Mouse (Mus musculus): ENCODE measurements around the gene Bco2. TPM values are rescaled to one million over a fixed set of nuclear protein-coding genes. Genes with fewer than 3 reads are reported as not detected.

Bco2 gene
- polyA plus RNA-seq, 1 experiment from 2014 or later: 4.7 TPM

- H3K27ac ChIP-seq (replicated peaks): no peak overlapping the region
- no peaks in the 10 kb centered on the region for H3K27me3 ChIP-seq (ENCODE audit: control insufficient read depth, insufficient read depth, low read length)
- no peak overlapping the region for H3K9ac ChIP-seq (ENCODE audit: low read length)
- no peaks in the 10 kb centered on the region for H3K4me1 ChIP-seq (replicated peaks; ENCODE audit: control insufficient read depth, insufficient read depth)
- ATAC-seq (ENCODE audit: low FRiP score, low TSS enrichment): no peak
- no peaks in the 10 kb centered on the region for H3K36me3 ChIP-seq (ENCODE audit: control insufficient read depth, insufficient read depth, low read length)
- no peak overlapping the region for H3K4me3 ChIP-seq (ENCODE audit: low read depth, low read length)
- DNase-seq (ENCODE audit: low spot score): no peak
- whole genome bisulfite sequencing: 44% methylated on average over 4 of the region's 4 CpGs
- no peak overlapping the region for H3K4me2 ChIP-seq (replicated peaks; ENCODE audit: low read depth)
- H3K9me3 ChIP-seq (ENCODE audit: control insufficient read depth, low read length): no peaks in the 10 kb centered on the region
- TF ChIP-seq EP300 (optimal IDR thresholded peaks at IDR 0.05) (no peak), CTCF (IDR thresholded peaks at IDR 0.05; ENCODE audit: low read depth) (no peak)
These were observed 17.7 kb downstream of the Bco2 start for GRCm38 (mm10) chr9:50537295-50537694.

- DNase-seq (ENCODE audit: low spot score) (no peak), ATAC-seq (ENCODE audit: low FRiP score, low TSS enrichment) (peak; percentile 37; the same call in 1 of the 2 replicates)
- 50% methylated on average over 7 of the region's 7 CpGs for WGBS
- H3K27me3 ChIP-seq (ENCODE audit: control insufficient read depth, insufficient read depth, low read length): no peaks in the 10 kb centered on the region
- no peak overlapping the region for H3K9ac ChIP-seq (ENCODE audit: low read length)
- H3K27ac ChIP-seq (replicated peaks): no peak overlapping the region
- H3K36me3 ChIP-seq (ENCODE audit: control insufficient read depth, insufficient read depth, low read length): no peaks in the 10 kb centered on the region
- no peaks in the 10 kb centered on the region for H3K4me1 ChIP-seq (replicated peaks; ENCODE audit: control insufficient read depth, insufficient read depth)
- no peaks in the 10 kb centered on the region for H3K9me3 ChIP-seq (ENCODE audit: control insufficient read depth, low read length)
- no peak for TF ChIP-seq EP300 (optimal IDR thresholded peaks at IDR 0.05)
- no peak overlapping the region for H3K4me3 ChIP-seq (ENCODE audit: low read depth, low read length)
- no peak overlapping the region for H3K4me2 ChIP-seq (replicated peaks; ENCODE audit: low read depth)
These were observed 18.3 kb downstream of the Bco2 start for GRCm38 (mm10) chr9:50536603-50537135.

GRCm38 (mm10) chr9:50535930-50536329, 19.1 kb downstream of the Bco2 start:
- Histone ChIP-seq H3K27me3 (ENCODE audit: control insufficient read depth, insufficient read depth, low read length) (no peaks in the 10 kb centered on the region), H3K4me1 (replicated peaks; ENCODE audit: control insufficient read depth, insufficient read depth) (no peaks in the 10 kb centered on the region), H3K36me3 (ENCODE audit: control insufficient read depth, insufficient read depth, low read length) (no peaks in the 10 kb centered on the region), H3K9me3 (ENCODE audit: control insufficient read depth, low read length) (no peaks in the 10 kb centered on the region), H3K4me2 (replicated peaks; ENCODE audit: low read depth) (no peak overlapping the region), H3K9ac (ENCODE audit: low read length) (no peak overlapping the region), H3K27ac (replicated peaks) (0 out of 2 replicates have a peak overlapping the region, but pooled peaks have one; percentile 9), H3K4me3 (ENCODE audit: low read depth, low read length) (no peak overlapping the region)
- TF ChIP-seq EP300 (optimal IDR thresholded peaks at IDR 0.05): no peak
- TF ChIP-seq CTCF (IDR thresholded peaks at IDR 0.05; ENCODE audit: low read depth): no peak
- ATAC-seq (ENCODE audit: low FRiP score, low TSS enrichment) (peak; percentile 50), DNase-seq (ENCODE audit: low spot score) (peak; percentile 67)
- WGBS: 36% methylated on average over 5 of the region's 5 CpGs

GRCm38 (mm10) chr9:50533791-50534190, 21.2 kb downstream of the Bco2 start:
- WGBS: 57% methylated on average over 3 of the region's 3 CpGs
- TF ChIP-seq EP300 (optimal IDR thresholded peaks at IDR 0.05) (no peak), CTCF (IDR thresholded peaks at IDR 0.05; ENCODE audit: low read depth) (no peak)
- Histone ChIP-seq H3K4me2 (replicated peaks; ENCODE audit: low read depth) (0 out of 2 replicates have a peak overlapping the region, but pooled peaks have one; percentile 1), H3K27ac (replicated peaks) (peak overlapping the region; percentile 75), H3K27me3 (ENCODE audit: control insufficient read depth, insufficient read depth, low read length) (no peaks in the 10 kb centered on the region), H3K9me3 (ENCODE audit: control insufficient read depth, low read length) (no peaks in the 10 kb centered on the region), H3K4me1 (replicated peaks; ENCODE audit: control insufficient read depth, insufficient read depth) (no peaks in the 10 kb centered on the region), H3K9ac (ENCODE audit: low read length) (no peak overlapping the region), H3K4me3 (ENCODE audit: low read depth, low read length) (no peak overlapping the region), H3K36me3 (ENCODE audit: control insufficient read depth, insufficient read depth, low read length) (no peaks in the 10 kb centered on the region)
- DNase-seq (ENCODE audit: low spot score) (no peak), ATAC-seq (ENCODE audit: low FRiP score, low TSS enrichment) (peak; percentile 42)

- Histone ChIP-seq H3K36me3 (ENCODE audit: control insufficient read depth, insufficient read depth, low read length) (no peaks in the 10 kb centered on the region), H3K9me3 (ENCODE audit: control insufficient read depth, low read length) (no peaks in the 10 kb centered on the region), H3K27me3 (ENCODE audit: control insufficient read depth, insufficient read depth, low read length) (no peaks in the 10 kb centered on the region), H3K4me1 (replicated peaks; ENCODE audit: control insufficient read depth, insufficient read depth) (no peaks in the 10 kb centered on the region), H3K27ac (replicated peaks) (peak overlapping the region; percentile 75), H3K4me3 (ENCODE audit: low read depth, low read length) (no peak overlapping the region), H3K4me2 (replicated peaks; ENCODE audit: low read depth) (0 out of 2 replicates have a peak overlapping the region, but pooled peaks have one; percentile 1), H3K9ac (ENCODE audit: low read length) (0 out of 2 replicates have a peak overlapping the region, but pooled peaks have one; percentile 8)
- peak; percentile 47 for ATAC-seq (ENCODE audit: low FRiP score, low TSS enrichment)
- TF ChIP-seq EP300 (optimal IDR thresholded peaks at IDR 0.05) (no peak), CTCF (IDR thresholded peaks at IDR 0.05; ENCODE audit: low read depth) (no peak)
- WGBS: 65% methylated on average over 11 of the region's 11 CpGs
- peak; percentile 39 for DNase-seq (ENCODE audit: low spot score)
These were observed 21.7 kb downstream of the Bco2 start for GRCm38 (mm10) chr9:50533328-50533727.

- Histone ChIP-seq H3K36me3 (ENCODE audit: control insufficient read depth, insufficient read depth, low read length) (no peaks in the 10 kb centered on the region), H3K4me3 (ENCODE audit: low read depth, low read length) (no peak overlapping the region), H3K27ac (replicated peaks) (no peak overlapping the region), H3K4me1 (replicated peaks; ENCODE audit: control insufficient read depth, insufficient read depth) (no peaks in the 10 kb centered on the region), H3K27me3 (ENCODE audit: control insufficient read depth, insufficient read depth, low read length) (no peaks in the 10 kb centered on the region), H3K4me2 (replicated peaks; ENCODE audit: low read depth) (no peak overlapping the region), H3K9ac (ENCODE audit: low read length) (no peak overlapping the region), H3K9me3 (ENCODE audit: control insufficient read depth, low read length) (no peaks in the 10 kb centered on the region)
- no peak for ATAC-seq (ENCODE audit: low FRiP score, low TSS enrichment)
- 15% methylated on average over 2 of the region's 2 CpGs for WGBS
- peak; percentile 75 for TF ChIP-seq CTCF (IDR thresholded peaks at IDR 0.05; ENCODE audit: low read depth)
- TF ChIP-seq EP300 (optimal IDR thresholded peaks at IDR 0.05): no peak
- DNase-seq (ENCODE audit: low spot score): peak; percentile 48
These were observed 24.1 kb downstream of the Bco2 start for GRCm38 (mm10) chr9:50530890-50531289.

Measured in stomach, postnatal 0 days (tissue).